Comparison of ENCODE assay signal across 8 mouse cellular contexts in genomic region chr4:133877850-133878755, GRCm38 (mm10). TPM values are rescaled to one million over a fixed set of nuclear protein-coding genes. Genes with fewer than 3 reads are reported as not detected.
DNase-seq lines count a peak whose midpoint lies in the region; ATAC-seq lines count a peak whose summit lies in the region.

No protein-coding gene starts in this region.

- no peak for ATAC-seq in CD4-positive, CD25-positive, alpha-beta regulatory T cell, adult 4 months
- 0 out of 2 replicates have a peak, but pooled peaks have one; percentile 23 for ATAC-seq in erythroblast, adult 5-6 weeks (replicated peaks; ENCODE audit: low FRiP score, poor library complexity, severe bottlenecking)
- no peak for ATAC-seq in megakaryocyte progenitor cell, adult 5-6 weeks (replicated peaks; ENCODE audit: poor library complexity)

- peak; percentile 72 for DNase-seq in CD4-positive, CD25-positive, alpha-beta regulatory T cell, adult 2 months (ENCODE audit: low read depth, low spot score)
- DNase-seq in lung, postnatal 36 days: peak; percentile 54
- no peak for DNase-seq in lung, postnatal 25 days (ENCODE audit: low spot score)
- DNase-seq in spleen, postnatal 4 days (ENCODE audit: low spot score in 2 of 2): peak; percentile 50 to 78
- DNase-seq in left cerebral cortex, postnatal 25 days (ENCODE audit: low spot score in 2 of 2): no peak

- intact Hi-C loops in left cerebral cortex, postnatal 25 days (cut with DNase I): no loop called here

RNA-seq across cellular contexts. Expression of gene Rps6ka1, which starts 9.5 kb away (rescaled TPM):
- 100 to 1,000 TPM; 118 to 183 TPM for polyA plus RNA-seq in CD4-positive, CD25-positive, alpha-beta regulatory T cell, adult 4 months (2017; shearing (Covaris generic))
- total RNA-seq in erythroblast, adult 5-6 weeks (2015; ENCODE audit: low replicate concordance): 40.0 and 40.1 TPM in 2 replicates
- 67.2 and 89.1 TPM in 2 replicates for total RNA-seq in erythroblast, adult 5-6 weeks (2017; ENCODE audit: low replicate concordance)
- total RNA-seq in megakaryocyte progenitor cell, adult 5-6 weeks (2015): 96.7 and 112 TPM in 2 replicates
- total RNA-seq in megakaryocyte progenitor cell, adult 5-6 weeks (2017): 126 and 160 TPM in 2 replicates
- 10 to 100 TPM; 13.1 to 14.1 TPM for total RNA-seq in left cerebral cortex, postnatal 25 days (2021)

Comparison
In these comparisons a context has a peak if more than half of its experiments do, and no peak if none do; other contexts are left out.
1. DNase-seq: peak in CD4-positive, CD25-positive, alpha-beta regulatory T cell, adult 2 months (single experiment), lung, postnatal 36 days (single experiment) and spleen, postnatal 4 days (2 of 2); none in lung, postnatal 25 days (single experiment) and left cerebral cortex, postnatal 25 days (0 of 2).